Mouse (Mus musculus) liver, embryonic 16.5 days (tissue): ENCODE results near the gene Sacm1l. TPM values are rescaled to one million over a fixed set of nuclear protein-coding genes. Genes with fewer than 3 reads are reported as not detected.

Experiments used
- polyA plus RNA-seq: library from polyadenylated mRNA; unstranded; fragments of >200 nt; fragmentation: Nextera tagmentation; extraction: Ambion mirVana; gene quantifications from 2 replicates; pipeline ENCODE4 v1.2.1, GENCODE M21; 2015

Gene Sacm1l
- polyA plus RNA-seq, 1 experiment from 2014 or later: 25.7 TPM

Other genes with a start within 250 kb of the Sacm1l start
- gene Lars2, start 162.8 kb upstream of the Sacm1l start, polyA plus RNA-seq: 524 and 554 TPM in 2 replicates
- gene Limd1, start 51.1 kb upstream of the Sacm1l start, polyA plus RNA-seq: 20.3 and 22.5 TPM in 2 replicates
- 0.24 and 0.25 TPM in 2 replicates for gene Slc6a20b, start 102.8 kb downstream of the Sacm1l start, polyA plus RNA-seq
- 0.17 and 0.26 TPM in 2 replicates for gene Ccr9, start 148.7 kb downstream of the Sacm1l start, polyA plus RNA-seq
- 3.4 and 4.0 TPM in 2 replicates for gene Slc6a20a, start 149.1 kb downstream of the Sacm1l start, polyA plus RNA-seq
- gene Lztfl1, start 187.9 kb downstream of the Sacm1l start, polyA plus RNA-seq: 16.0 and 19.4 TPM in 2 replicates